Mouse (Mus musculus) layer of hippocampus, adult 9-11 months (tissue): ENCODE data around the gene Nudt8.
A peak's percentile ranks its signal among the peaks of the same experiment; 100 is the strongest.
"Not testable (repeated sequence)": the region's sequence is repeated elsewhere in the genome, so short reads cannot be mapped to it uniquely, and the experiment has no call there.

Source experiments
- DNase-seq: peaks from one replicate; pipeline ENCODE4 v3.0.0; 2022

The Nudt8 gene

GRCm38 (mm10) chr19:4000119-4000900 lies at the start of gene Nudt8, which contains the start of gene Gm49405:
Nudt8 (plus strand) TSS chr19:4000580.
Gm49405 (plus strand) TSS chr19:4000626.
- peak; percentile 98 for DNase-seq

- no peak for DNase-seq
These were observed 48.9 kb upstream of the Nudt8 start for GRCm38 (mm10) chr19:3951461-3951860.

GRCm38 (mm10) chr19:3952099-3952498 lies 48.3 kb upstream of the Nudt8 start:
- no peak for DNase-seq

GRCm38 (mm10) chr19:3955033-3955432 lies 45.3 kb upstream of the Nudt8 start:
- DNase-seq, result no peak

GRCm38 (mm10) chr19:3955804-3956203 lies 44.6 kb upstream of the Nudt8 start:
- no peak for DNase-seq

GRCm38 (mm10) chr19:3957296-3958036 lies 42.9 kb upstream of the Nudt8 start:
- DNase-seq, result not testable (repeated sequence)

- no peak for DNase-seq
These were observed 41.9 kb upstream of the Nudt8 start, which contains the start of gene Aldh3b3 for GRCm38 (mm10) chr19:3958470-3958869. Aldh3b3 (plus strand) TSS chr19:3958645.

GRCm38 (mm10) chr19:3959030-3959429 lies 41.4 kb upstream of the Nudt8 start:
- no peak for DNase-seq

GRCm38 (mm10) chr19:3960211-3960610 lies 40.2 kb upstream of the Nudt8 start:
- no peak for DNase-seq

- DNase-seq, result not testable (repeated sequence)
These were observed 38.6 kb upstream of the Nudt8 start for GRCm38 (mm10) chr19:3961805-3962204.

GRCm38 (mm10) chr19:3962469-3962868 lies 37.9 kb upstream of the Nudt8 start:
- no peak for DNase-seq

- no peak for DNase-seq
These were observed 36.4 kb upstream of the Nudt8 start for GRCm38 (mm10) chr19:3964030-3964429.

GRCm38 (mm10) chr19:3966330-3967075 lies 33.9 kb upstream of the Nudt8 start:
- DNase-seq, result no peak

- DNase-seq, result no peak
These were observed 33.1 kb upstream of the Nudt8 start for GRCm38 (mm10) chr19:3967258-3967657.

GRCm38 (mm10) chr19:3972229-3972628 lies 28.2 kb upstream of the Nudt8 start, which contains the start of gene Aldh3b2:
Aldh3b2 (plus strand) TSS chr19:3972328.
- DNase-seq, result no peak

- not testable (repeated sequence) for DNase-seq
These were observed 25.8 kb upstream of the Nudt8 start for GRCm38 (mm10) chr19:3974608-3975007.

- DNase-seq, result no peak
These were observed 24.5 kb upstream of the Nudt8 start for GRCm38 (mm10) chr19:3975866-3976265.

- peak; percentile 85 for DNase-seq
These were observed 20.1 kb upstream of the Nudt8 start for GRCm38 (mm10) chr19:3980309-3980708.

- DNase-seq, result no peak
These were observed 19.5 kb upstream of the Nudt8 start for GRCm38 (mm10) chr19:3980917-3981316.

- DNase-seq, result peak; percentile 52
These were observed 16.7 kb upstream of the Nudt8 start for GRCm38 (mm10) chr19:3983527-3984200.

- no peak for DNase-seq
These were observed 15.1 kb upstream of the Nudt8 start for GRCm38 (mm10) chr19:3985261-3985681.

- DNase-seq, result no peak
These were observed 14.0 kb upstream of the Nudt8 start, which contains the start of gene Acy3 for GRCm38 (mm10) chr19:3986334-3986733. Acy3 (plus strand) TSS chr19:3986570.
